Mouse (Mus musculus): ENCODE measurements around the gene Tarsl2.

The Tarsl2 gene

GRCm38 (mm10) chr7:65644643-65645351 lies at the start of gene Tarsl2:
Gene Tarsl2, plus strand, starts transcription at chr7:65644898.
- peak; percentile 97 for DNase-seq

DNA sequence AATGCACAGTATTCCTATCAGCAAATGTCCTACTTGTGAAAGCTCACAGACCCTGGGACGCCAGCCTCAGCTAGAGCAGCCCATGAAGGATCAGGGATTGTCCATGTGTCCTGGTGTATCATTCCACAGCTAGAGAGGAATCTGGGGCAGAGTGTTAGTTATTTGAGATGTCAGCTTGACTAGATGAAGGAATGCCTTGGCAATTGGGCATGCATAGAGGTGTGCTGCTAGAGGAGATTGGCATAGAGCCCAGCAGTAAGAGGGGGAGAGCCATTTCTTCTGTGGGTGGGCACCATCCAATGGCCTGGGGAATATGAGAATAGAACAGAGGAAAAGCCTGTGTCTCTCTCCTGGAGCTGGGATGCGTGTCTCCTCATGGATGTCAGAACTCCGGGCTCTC lies 38.6 kb upstream of the Tarsl2 start:
- DNase-seq = no peak

- DNase-seq = no peak
These were observed 37.7 kb upstream of the Tarsl2 start for GRCm38 (mm10) chr7:65607003-65607402.

DNA sequence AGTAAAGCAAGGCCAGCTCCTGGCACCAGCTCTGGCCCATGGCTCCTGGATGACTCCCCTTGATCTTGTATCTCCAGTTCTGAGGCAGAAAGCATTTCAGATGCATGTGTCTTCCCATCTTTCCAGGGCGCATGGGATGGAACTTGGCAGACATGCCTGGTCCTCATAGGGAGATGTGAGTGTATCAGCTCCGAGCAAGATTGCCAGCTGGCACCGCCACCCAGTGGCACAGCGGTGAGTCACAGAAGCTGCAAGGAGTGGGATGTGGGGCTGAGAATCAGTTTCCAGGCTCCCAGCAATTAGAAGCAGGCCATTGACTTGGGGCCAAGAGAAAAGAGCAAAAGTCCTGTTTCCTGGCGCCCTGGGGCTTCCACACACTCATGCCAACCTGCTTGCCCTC lies 34.5 kb upstream of the Tarsl2 start:
- no peak for DNase-seq

DNA sequence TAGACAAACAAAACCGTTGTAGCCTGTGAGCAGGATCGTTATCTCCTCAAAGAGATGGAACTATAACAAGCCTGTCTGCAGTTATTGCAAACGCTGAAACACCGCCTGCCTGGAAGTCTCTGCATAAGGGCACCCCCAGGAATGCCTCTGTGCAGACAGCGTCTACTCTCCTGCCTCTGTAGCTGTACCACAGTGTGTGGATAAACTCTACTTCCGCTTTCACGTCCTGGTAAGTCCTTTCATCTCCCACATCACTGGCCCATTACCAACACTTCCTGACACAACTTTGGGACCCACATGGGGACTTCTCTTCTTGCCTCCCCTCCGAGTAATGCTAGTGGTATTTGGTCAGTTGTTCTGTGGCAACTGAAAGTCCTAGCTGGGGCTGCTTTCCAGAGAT lies 34.0 kb upstream of the Tarsl2 start:
- DNase-seq = no peak

- DNase-seq = no peak
These were observed 33.4 kb upstream of the Tarsl2 start for GRCm38 (mm10) chr7:65611298-65611697.

GRCm38 (mm10) chr7:65613723-65614122 lies 31.0 kb upstream of the Tarsl2 start:
- DNase-seq = no peak

GRCm38 (mm10) chr7:65618751-65619150 lies 25.9 kb upstream of the Tarsl2 start:
- no peak for DNase-seq

GRCm38 (mm10) chr7:65620746-65621145 lies 24.0 kb upstream of the Tarsl2 start:
- no peak for DNase-seq

DNA sequence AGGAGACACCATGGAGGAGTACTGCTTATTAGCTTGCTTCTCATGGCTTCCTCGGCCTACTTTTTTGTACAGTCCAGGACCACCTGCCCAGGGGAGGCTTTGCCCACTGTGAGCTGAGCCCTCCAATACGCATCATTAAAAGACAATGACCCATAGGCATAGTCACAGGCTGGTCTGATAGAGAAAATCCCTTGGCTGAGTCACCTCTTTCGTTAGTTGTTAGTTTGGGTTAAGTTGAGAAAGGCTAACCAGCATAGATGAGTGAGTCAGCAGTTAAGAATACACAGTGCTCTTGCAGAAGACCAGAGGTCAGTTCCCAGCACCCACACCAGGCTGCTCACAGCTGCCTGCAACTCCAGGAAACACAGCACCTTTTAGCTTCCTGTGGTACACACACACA lies 21.4 kb upstream of the Tarsl2 start:
- no peak for DNase-seq

- no peak for DNase-seq
These were observed 19.2 kb upstream of the Tarsl2 start for GRCm38 (mm10) chr7:65625528-65625927.

GRCm38 (mm10) chr7:65629846-65630245 lies 14.9 kb upstream of the Tarsl2 start:
- no peak for DNase-seq

- no peak for DNase-seq
These were observed 14.0 kb upstream of the Tarsl2 start for GRCm38 (mm10) chr7:65630661-65631060.

DNA sequence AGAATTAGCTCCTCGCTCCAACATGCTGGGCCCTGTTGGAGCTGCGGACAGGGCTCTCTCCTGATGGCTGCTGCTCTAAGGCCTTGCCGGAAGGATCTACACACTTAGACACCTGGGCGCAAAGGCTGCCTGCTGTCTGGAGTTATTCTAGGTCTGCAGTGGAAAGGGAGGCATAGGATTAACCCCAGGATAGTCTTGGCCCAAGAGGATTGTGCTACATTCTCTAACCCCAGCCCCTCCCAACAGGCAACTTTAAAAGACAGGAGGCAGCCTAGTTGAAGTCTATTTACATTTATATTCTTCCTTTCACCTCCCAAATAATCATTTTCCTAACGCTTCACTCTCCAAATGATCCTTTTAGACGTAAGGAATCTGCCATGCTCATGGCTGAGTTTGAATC lies 8.9 kb upstream of the Tarsl2 start:
- no peak for DNase-seq

- no peak for DNase-seq
These were observed 8.3 kb upstream of the Tarsl2 start for GRCm38 (mm10) chr7:65636356-65636880.

DNA sequence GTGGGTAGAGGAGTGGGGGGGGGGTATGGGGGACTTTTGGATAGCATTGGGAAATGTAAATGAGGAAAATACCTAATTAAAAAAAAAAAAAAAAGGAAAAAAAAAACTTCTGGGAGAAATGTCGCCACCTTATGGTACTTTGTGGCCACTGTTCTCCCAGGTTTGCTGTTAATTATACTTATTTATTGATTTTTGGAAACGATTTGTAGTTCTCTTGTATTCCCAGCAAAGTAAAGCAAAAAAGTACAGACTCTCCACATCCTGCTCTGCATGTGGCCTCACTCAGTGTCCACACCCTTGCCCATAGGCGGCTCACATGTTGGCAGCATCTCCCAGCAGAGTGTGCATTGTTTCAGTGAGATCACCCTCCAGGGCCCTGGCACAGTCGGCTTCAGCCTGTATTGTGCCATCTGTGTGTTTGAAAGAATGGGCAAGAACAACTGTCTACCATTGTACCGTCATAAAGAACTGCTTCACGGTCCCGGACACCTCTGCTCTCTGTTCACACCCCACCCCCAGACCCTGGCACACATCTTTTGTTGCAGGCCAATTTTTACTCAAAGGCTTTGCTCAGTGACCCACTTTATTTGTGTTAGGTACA lies 6.4 kb upstream of the Tarsl2 start:
- DNase-seq = no peak

DNA sequence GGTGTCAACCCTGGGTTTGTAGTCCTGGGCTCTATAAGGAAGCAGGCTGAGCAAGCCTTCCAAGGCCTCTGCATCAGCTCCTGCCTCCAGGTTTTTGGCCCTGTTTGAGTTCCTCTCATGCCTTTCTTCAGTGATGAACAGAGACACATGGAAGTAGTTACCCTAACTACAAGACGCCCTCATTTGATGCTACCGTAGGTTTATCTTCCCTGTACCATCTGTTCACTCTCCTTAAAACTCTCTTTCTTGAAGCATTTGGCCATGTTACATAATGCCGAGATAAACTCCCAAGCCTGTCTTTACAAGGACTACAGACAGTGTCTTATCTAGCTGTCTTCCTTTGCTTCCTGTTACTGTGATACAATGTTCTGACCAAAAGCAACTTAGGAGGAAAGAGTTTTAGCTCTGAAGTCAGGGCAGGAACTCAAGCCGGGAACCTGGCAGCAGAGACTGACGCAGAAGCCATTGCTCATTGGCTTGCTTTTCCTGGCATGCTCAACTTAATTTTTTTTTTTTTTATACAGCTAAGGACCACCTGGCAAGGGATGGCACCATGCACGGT lies 4.8 kb upstream of the Tarsl2 start:
- no peak for DNase-seq

GRCm38 (mm10) chr7:65640672-65641071 lies 4.0 kb upstream of the Tarsl2 start:
- no peak for DNase-seq

DNA sequence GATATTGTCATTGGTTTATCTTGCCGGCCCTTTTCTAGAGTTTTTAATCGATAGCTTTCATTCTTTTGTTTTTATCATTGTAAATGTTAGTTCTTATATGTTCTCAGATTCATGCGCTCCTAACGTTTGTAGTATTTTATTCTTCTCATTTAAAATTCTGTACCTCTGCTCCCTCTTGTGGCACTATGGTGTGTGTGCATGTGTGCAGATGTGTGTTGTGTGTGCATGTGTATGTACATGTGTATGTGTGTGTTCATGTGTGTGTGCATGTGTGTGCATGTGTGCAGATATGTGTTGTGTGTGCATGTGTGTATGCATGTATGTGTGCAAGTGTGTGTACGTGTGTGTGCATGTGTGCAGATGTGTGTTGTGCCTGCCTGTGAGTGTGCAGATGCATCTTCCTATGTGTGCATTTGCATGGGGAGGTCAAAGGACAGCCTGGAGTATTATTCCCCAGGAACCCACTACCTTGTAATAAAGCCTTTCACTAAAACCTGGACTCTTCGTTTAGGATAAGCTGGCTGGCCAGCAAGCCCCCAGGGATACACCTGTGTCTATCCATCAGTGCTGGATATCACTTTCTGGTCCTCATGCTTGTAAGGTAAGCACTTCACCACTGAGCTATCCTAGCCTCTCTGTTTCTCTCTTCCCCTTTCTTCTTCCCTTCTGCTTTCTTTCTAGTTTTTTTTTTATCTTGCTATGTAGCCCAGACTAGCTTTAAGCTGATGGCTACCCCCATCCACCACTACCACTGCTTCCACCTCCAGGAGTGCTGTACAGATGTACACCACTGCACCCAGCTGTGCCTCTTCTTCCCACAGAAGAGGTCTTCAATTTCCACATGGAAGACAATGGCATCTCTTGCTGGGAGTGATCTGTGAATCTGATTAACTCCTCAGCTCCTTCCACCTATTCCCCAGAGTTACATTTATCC lies 2.1 kb upstream of the Tarsl2 start:
- no peak for DNase-seq

DNA sequence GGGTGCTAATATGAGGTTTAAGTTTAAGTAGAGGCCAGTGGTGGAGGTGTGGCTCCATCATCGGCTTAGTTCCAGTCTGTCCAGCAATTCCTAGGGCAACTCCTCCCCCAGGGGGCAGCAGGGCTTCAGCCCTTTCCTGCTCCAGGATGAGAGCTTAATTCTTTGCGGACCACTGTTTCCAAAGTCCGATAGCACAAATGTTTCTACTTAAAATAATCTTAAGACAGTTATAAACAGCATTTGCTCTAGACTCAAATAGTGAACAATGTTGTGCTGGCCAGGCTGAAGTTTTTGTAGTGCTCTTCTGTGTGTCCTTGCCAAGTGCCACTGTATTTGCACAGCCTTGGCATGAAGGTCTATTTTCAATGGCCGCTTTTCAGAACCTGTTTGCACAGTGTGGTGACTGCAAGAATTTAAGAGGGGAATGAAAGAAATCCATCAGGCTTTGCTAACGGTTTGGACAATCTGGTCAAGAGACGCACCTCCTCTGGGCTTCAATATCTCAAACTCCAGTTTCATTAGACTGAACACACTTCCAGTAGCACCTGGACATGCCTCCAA lies 757 bp upstream of the Tarsl2 start:
- DNase-seq = no peak

- DNase-seq = no peak
These were observed 1.3 kb downstream of the Tarsl2 start for GRCm38 (mm10) chr7:65645996-65646395.

- no peak for DNase-seq
These were observed 6.0 kb downstream of the Tarsl2 start for GRCm38 (mm10) chr7:65650662-65651061.
